Mouse (Mus musculus): ENCODE measurements around the gene Cul4a.

GRCm38 (mm10) chr8:13111917-13112316, 6.5 kb downstream of the Cul4a start:
- no peak for TF ChIP-seq TAL1 (IDR thresholded peaks at IDR 0.05; ENCODE audit: low read length)
- no peak for TF ChIP-seq GATA1 (IDR thresholded peaks at IDR 0.05; ENCODE audit: low read length)

Data from erythroblast, embryonic 14.5 days (primary cell).